Mouse (Mus musculus): ENCODE results near the gene Uchl1. TPM values are rescaled to one million over a fixed set of nuclear protein-coding genes. Genes with fewer than 3 reads are reported as not detected.

Uchl1 gene
- 6.9 TPM for polyA plus RNA-seq (2021)

DNA sequence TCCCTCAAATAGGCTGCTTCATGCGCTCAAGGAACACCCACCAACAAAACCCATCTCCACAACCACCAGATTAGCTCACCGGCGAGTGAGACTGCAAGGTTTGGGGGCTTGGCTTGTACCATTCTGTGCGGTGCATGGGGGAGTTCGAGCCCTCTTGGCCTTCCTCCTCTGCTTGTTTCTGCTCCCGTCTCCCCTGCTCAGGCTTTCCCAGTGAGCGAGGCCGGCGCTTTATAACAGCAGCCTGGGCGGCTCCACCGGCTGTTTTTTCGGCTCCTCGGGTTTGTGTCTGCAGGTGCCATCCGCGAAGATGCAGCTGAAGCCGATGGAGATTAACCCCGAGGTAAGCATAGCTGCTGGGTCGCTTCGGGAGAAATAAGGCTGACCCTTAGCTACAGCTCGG is at the start of gene Uchl1:
Uchl1 (plus strand) TSS at position 109 of the 400 bp plus-strand sequence.
- ATAC-seq (peak; percentile 26), DNase-seq (ENCODE audit: low read depth, low spot score) (no peak)
- ChIA-PET POLR2A (interaction anchor here (0.7 kb wide), 1 partner anchor 8 kb away, joined by 3 read pairs; no protein-coding TSS in a partner anchor), CTCF (no interaction called here)
- H3K27me3 ChIP-seq, result peaks cover 15% of the 10 kb centered on the region
- in situ Hi-C loops (cut with MboI; ENCODE audit: low pct_unique_long_range_greater_than_20kb), result no loop called here
- TF ChIP-seq CTCF (IDR thresholded peaks at IDR 0.05), result no peak

GRCm38 (mm10) chr5:66627805-66628204 is 48.1 kb upstream of the Uchl1 start:
- POLR2A ChIA-PET, result interaction anchor here (0.6 kb wide), 1 partner anchor 425 kb away, joined by 3 read pairs; no protein-coding TSS in a partner anchor

DNA sequence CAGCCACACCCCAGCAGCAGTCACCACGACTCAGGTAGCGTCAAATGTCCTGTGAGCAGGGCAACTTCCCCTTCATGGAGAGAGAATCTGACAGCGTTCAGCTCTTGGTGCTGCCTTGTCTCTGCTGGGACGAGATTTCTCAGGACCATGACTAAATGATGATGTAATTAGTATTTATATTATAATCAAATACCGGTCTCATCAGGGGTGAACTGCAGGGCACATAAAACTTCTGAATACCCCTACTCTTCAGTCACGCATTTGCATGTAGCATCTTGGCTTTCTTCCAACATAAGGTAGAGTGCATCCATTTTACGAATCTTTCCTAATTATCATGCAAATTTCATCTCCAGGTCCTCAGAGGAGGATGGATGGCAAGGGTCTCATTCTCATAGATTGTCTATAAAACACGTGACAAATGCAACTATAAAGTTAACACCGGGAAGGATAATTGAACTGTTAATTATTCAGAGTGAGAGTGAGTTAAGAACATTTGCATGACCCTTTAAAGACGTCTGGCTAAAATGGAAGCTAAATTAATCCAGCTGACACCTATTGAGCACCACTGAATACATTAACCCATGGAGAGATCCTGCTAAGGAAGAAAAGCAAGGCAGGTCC is 40.3 kb upstream of the Uchl1 start:
- TF ChIP-seq CTCF (IDR thresholded peaks at IDR 0.05), result no peak
- no peak for ATAC-seq
- CTCF ChIA-PET, result interaction anchor here (1.0 to 1.8 kb wide), 4 partner anchors 9 to 309 kb away, joined by 3 to 5 read pairs (median 4); no protein-coding TSS in a partner anchor
- in situ Hi-C loops (cut with MboI; ENCODE audit: low pct_unique_long_range_greater_than_20kb), result no loop called here
- no peak for DNase-seq (ENCODE audit: low read depth, low spot score)
- POLR2A ChIA-PET, result no interaction called here
- H3K27me3 ChIP-seq, result no peaks in the 10 kb centered on the region

More at GRCm38 (mm10) chr5:66627805-66628204, 48.1 kb upstream of the Uchl1 start:
- CTCF ChIA-PET, result interaction anchor here (1.3 kb wide), 1 partner anchor 12 kb away, joined by 3 read pairs; no protein-coding TSS in a partner anchor
- DNase-seq (ENCODE audit: low read depth, low spot score) (no peak), ATAC-seq (no peak)
- TF ChIP-seq CTCF (IDR thresholded peaks at IDR 0.05), result no peak
- no peaks in the 10 kb centered on the region for H3K27me3 ChIP-seq
- in situ Hi-C loops (cut with MboI; ENCODE audit: low pct_unique_long_range_greater_than_20kb), result no loop called here

GRCm38 (mm10) chr5:66642156-66642555 is 33.7 kb upstream of the Uchl1 start:
- peak; percentile 70 for DNase-seq (ENCODE audit: low read depth, low spot score)
- peak; percentile 76 for ATAC-seq
- no peak for TF ChIP-seq CTCF (IDR thresholded peaks at IDR 0.05)
- in situ Hi-C loops (cut with MboI; ENCODE audit: low pct_unique_long_range_greater_than_20kb), result no loop called here
- POLR2A ChIA-PET, result no interaction called here
- CTCF ChIA-PET, result no interaction called here
- no peaks in the 10 kb centered on the region for H3K27me3 ChIP-seq

DNA sequence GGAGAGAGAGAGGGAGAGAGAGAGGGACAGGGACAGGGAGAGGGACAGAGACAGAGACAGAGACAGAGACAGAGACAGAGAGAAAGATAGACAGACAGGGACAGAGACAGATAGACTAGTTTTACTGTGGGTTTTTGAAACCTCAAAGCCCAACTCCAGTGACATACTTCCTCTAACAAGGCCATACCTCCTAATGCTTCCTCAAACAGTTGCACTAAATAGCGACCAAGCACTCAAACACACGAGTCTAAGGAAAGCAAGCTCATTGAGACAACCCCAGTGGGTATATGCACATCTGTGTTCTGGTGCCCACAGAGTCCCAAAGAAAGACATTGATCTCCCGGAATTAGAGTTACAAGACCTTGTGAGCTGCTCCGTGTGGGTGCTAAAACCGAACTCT is 32.6 kb upstream of the Uchl1 start:
- ATAC-seq, result no peak
- ChIA-PET CTCF (no interaction called here), POLR2A (no interaction called here)
- no peak for DNase-seq (ENCODE audit: low read depth, low spot score)
- in situ Hi-C loops (cut with MboI; ENCODE audit: low pct_unique_long_range_greater_than_20kb), result no loop called here
- no peak for TF ChIP-seq CTCF (IDR thresholded peaks at IDR 0.05)
- H3K27me3 ChIP-seq, result no peaks in the 10 kb centered on the region

DNA sequence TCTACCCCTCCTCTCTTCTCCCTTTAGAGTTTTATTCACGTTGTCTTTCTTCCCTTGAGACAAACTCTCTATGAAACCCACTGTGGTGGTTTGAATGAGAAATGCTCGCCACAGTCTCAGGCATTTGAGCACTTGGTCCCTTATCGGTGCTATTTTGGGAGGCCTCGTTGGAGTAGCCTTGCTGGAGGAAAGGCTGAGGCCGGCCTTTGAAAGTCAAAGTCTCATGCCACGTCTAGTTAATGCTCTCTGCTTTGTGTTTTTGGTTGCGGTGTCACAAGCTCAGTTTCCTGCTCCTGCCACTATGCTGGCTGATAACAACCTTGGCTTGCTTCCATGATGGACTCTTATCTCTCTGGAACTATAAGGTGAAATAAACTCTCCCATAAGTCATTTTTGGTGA is 28.4 kb upstream of the Uchl1 start:
- no peak for DNase-seq (ENCODE audit: low read depth, low spot score)
- no peak for TF ChIP-seq CTCF (IDR thresholded peaks at IDR 0.05)
- POLR2A ChIA-PET, result no interaction called here
- H3K27me3 ChIP-seq, result no peaks in the 10 kb centered on the region
- CTCF ChIA-PET, result no interaction called here
- in situ Hi-C loops (cut with MboI; ENCODE audit: low pct_unique_long_range_greater_than_20kb), result no loop called here
- ATAC-seq, result no peak

DNA sequence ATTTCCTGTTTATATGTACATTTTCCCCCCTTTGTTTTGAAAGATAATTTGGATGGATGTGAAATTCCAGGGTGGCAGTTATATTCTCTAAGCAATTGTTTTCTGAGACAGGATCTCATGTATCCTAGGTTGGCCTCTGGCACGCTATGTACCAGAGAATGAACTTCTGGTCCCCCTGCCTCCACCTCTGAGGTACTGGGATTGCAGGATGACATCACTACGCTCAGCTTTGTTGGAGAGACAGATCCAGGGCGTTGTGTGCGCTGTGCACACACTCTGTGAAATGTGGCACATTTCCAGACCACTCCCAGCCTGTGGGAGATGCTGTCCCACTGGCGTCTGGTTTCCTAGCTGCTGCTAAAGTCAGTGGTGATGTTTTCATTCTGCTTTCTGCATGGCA is 21.7 kb upstream of the Uchl1 start:
- ATAC-seq (peak; percentile 35), DNase-seq (ENCODE audit: low read depth, low spot score) (no peak)
- POLR2A ChIA-PET, result no interaction called here

DNA sequence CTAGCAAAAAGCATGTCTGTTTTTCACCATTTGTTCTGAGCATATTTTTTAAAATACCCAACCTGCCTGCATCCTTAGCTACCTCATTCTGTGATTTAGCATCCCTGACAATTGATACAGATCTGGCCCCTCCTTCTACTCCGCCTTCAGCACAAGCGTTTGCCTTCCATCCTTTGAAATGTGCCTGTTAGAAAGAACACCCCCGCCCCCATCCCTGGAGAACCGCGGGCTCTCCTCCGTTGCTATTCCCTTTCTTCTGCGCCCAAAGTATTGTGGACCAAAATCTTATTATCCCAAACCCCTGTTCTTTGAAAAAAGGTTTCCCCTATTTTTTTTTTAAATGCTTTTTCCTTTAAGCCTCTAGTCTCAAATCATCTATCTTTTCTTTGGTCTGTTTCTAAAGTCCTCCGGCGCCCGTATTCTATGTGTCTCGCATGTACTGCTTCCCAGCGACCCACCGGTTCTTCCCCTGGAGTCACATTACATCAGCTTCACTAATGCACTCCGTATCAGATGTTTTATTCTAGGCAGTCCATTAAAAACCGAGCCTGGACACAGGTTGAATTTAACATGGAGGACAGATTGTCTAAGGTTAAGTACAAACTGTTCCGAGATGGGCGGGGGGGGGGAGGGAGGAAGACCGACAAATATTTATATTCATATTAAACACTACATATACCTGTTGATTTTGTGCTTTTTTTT is 551 bp upstream of the Uchl1 start:
- ChIA-PET CTCF (no interaction called here), POLR2A (interaction anchor here (0.7 kb wide), 1 partner anchor 9 kb away, joined by 3 read pairs; no protein-coding TSS in a partner anchor)
- no peak for TF ChIP-seq CTCF (IDR thresholded peaks at IDR 0.05)
- DNase-seq (ENCODE audit: low read depth, low spot score), result no peak
- no peak for ATAC-seq
- in situ Hi-C loops (cut with MboI; ENCODE audit: low pct_unique_long_range_greater_than_20kb), result no loop called here
- H3K27me3 ChIP-seq, result peaks cover 15% of the 10 kb centered on the region

More for the DNA sequence above, 21.7 kb upstream of the Uchl1 start:
- no peak for TF ChIP-seq CTCF (IDR thresholded peaks at IDR 0.05)
- no peaks in the 10 kb centered on the region for H3K27me3 ChIP-seq
- in situ Hi-C loops (cut with MboI; ENCODE audit: low pct_unique_long_range_greater_than_20kb), result no loop called here
- CTCF ChIA-PET, result no interaction called here

DNA sequence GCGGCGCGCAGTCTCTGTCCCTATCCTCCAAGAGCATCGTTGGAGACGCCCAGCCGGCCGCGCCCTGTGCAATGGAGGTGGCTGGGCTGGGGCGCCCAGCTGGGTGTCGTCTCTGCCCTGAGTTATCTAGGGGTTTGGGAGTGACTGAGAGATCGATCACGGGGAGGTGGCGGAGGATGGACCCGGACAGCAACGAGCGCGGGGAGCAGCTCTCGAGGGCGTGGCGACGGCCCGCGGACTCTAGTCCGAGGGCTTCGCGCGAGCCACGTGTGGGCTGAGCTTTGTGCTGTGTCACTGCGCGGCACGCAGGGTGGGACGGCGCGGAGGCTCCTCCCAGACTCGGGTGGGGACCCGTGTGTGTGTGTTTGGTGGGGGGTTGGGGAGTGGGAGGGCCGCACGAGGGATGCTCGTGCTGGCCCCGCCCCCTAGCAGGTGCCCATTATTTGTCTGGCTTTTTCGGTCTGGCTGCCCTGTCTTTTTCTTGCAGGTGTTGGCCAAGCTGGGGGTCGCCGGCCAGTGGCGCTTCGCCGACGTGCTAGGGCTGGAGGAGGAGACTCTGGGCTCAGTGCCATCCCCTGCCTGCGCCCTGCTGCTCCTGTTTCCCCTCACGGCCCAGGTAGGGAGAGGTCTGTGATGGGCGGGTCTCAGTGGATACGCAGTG is 696 bp downstream of the Uchl1 start:
- POLR2A ChIA-PET, result interaction anchor here (0.5 to 0.7 kb wide), 2 partner anchors 8 to 35 kb away, joined by 3 read pairs; no protein-coding TSS in a partner anchor

DNA sequence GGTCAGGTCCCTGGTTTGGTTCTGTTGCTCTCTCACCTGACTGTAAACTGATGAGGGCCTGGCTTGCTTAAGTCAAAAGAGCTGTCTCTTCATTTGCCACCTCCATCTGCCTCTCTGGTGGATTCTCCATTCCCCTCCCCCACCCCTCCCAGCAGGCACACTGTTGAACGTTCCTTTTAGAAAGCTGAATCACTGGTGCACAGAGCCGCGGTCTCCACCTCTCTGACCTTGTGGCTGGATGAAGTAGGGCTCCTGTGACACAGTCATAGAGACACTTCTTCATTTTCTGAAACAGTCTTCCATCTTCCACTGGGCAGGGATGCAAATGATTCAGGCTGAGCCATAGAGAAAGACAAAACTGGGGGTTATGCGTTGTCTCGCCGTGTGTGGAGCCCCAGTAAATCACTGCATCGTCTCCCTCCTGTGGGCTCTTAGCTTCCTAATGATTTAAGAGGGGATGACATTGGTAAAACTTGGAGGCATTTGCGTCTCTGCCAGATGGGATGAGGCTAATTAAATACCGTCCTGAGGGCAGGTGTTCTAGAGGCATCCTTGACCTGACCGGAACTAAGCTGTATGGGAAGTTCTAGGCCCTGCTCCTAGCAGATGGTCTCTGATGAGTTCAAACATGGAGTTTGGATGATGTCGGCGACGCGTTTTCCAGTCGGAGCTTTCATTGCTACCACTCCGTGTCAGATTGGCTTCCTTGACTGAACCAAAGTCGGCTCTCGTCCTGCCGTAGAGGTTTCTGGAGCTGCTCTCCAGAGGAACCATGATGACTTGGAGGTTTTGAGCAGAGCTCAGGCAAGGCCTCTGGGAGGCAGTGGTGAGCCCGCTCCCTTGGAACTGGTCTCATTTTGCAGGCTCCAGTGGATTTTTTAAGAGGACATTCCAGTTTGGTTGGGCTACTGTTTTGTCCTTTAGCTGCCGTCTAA is 1.8 kb downstream of the Uchl1 start:
- ATAC-seq, result no peak
- ChIA-PET POLR2A (interaction anchor here (0.6 kb wide), 1 partner anchor 21 kb away, joined by 11 read pairs; no protein-coding TSS in a partner anchor), CTCF (interaction anchor here (1.0 to 1.1 kb wide), 2 partner anchors 11 to 351 kb away, joined by 3 to 4 read pairs; no protein-coding TSS in a partner anchor)
- peaks cover 15% of the 10 kb centered on the region for H3K27me3 ChIP-seq
- no peak for DNase-seq (ENCODE audit: low read depth, low spot score)
- no peak for TF ChIP-seq CTCF (IDR thresholded peaks at IDR 0.05)
- in situ Hi-C loops (cut with MboI; ENCODE audit: low pct_unique_long_range_greater_than_20kb), result no loop called here

More for the DNA sequence above, 696 bp downstream of the Uchl1 start:
- peaks cover 15% of the 10 kb centered on the region for H3K27me3 ChIP-seq
- ATAC-seq, result peak; percentile 69
- no peak for DNase-seq (ENCODE audit: low read depth, low spot score)
- CTCF ChIA-PET, result no interaction called here
- in situ Hi-C loops (cut with MboI; ENCODE audit: low pct_unique_long_range_greater_than_20kb), result no loop called here
- TF ChIP-seq CTCF (IDR thresholded peaks at IDR 0.05), result no peak
